Mouse (Mus musculus) layer of hippocampus, postnatal 36 days (tissue): ENCODE results near the gene Parp3. TPM values are rescaled to one million over a fixed set of nuclear protein-coding genes. Genes with fewer than 3 reads are reported as not detected.

Experiments
- DNase-seq, 2 experiments: peaks; one replicate each; pipeline ENCODE4 v3.0.0; 2022
- total RNA-seq, 2 experiments: library from RNA; stranded (reverse); gene quantifications; 2 replicates each; pipeline ENCODE4 v1.2.3; 2021

The Parp3 gene
- total RNA-seq, 2 experiments from 2014 or later: 3.1 to 3.2 TPM

GRCm38 (mm10) chr9:106421033-106421864 is 55.5 kb downstream of the Parp3 start:
- no peak for DNase-seq

GRCm38 (mm10) chr9:106420608-106421007 is 56.1 kb downstream of the Parp3 start:
- DNase-seq: no peak

Other genes starting within 250 kb of the Parp3 start
- 100 to 1,000 TPM; 138 to 142 TPM for gene Alas1, start 228.3 kb downstream of the Parp3 start, total RNA-seq
- gene Poc1a, start 195.9 kb downstream of the Parp3 start, total RNA-seq: 10 to 100 TPM; 10.6 to 12.2 TPM
- gene Dusp7, start 108.3 kb downstream of the Parp3 start, total RNA-seq: 10 to 100 TPM; 86.0 to 88.6 TPM
- 100 to 1,000 TPM; 265 to 274 TPM for gene Rpl29, start 47.5 kb downstream of the Parp3 start, total RNA-seq
- gene Acy1, start 38.6 kb downstream of the Parp3 start, total RNA-seq: 10 to 100 TPM; 11.3 to 15.5 TPM
- 10 to 100 TPM; 11.3 to 11.9 TPM for gene Abhd14b, start 29.5 kb downstream of the Parp3 start, total RNA-seq
- gene Abhd14a, start 29.3 kb downstream of the Parp3 start, total RNA-seq: 10 to 100 TPM; 38.5 to 41.0 TPM
- gene Pcbp4, start 23.7 kb downstream of the Parp3 start, total RNA-seq: 100 to 1,000 TPM; 175 to 176 TPM
- gene Gpr62, start 11.0 kb downstream of the Parp3 start, total RNA-seq: 10 to 100 TPM in 1 of 2 experiments, 1 to 10 TPM in 1; 9.2 to 10.4 TPM
- gene Rrp9, start 986 bp downstream of the Parp3 start, total RNA-seq: 10 to 100 TPM; 35.0 to 38.1 TPM
- gene Iqcf1, start 23.0 kb upstream of the Parp3 start, total RNA-seq: not detected
- not detected for gene Iqcf5, start 37.6 kb upstream of the Parp3 start, total RNA-seq
- gene Iqcf3, start 84.7 kb upstream of the Parp3 start, total RNA-seq: not detected
- not detected for gene Iqcf4, start 94.0 kb upstream of the Parp3 start, total RNA-seq
- gene Iqcf6, start 149.6 kb upstream of the Parp3 start, total RNA-seq: not detected
- gene Grm2, start 179.1 kb upstream of the Parp3 start, total RNA-seq: 10 to 100 TPM; 64.9 to 80.7 TPM
- gene Tex264, start 209.0 kb upstream of the Parp3 start, total RNA-seq: 10 to 100 TPM; 90.6 to 95.8 TPM